Mouse (Mus musculus) heart, adult 18-20 months (tissue): ENCODE results near the gene Pspn. TPM values are rescaled to one million over a fixed set of nuclear protein-coding genes. Genes with fewer than 3 reads are reported as not detected.

Experiments used
- DNase-seq, 2 experiments: peaks; one replicate each; pipeline ENCODE4 v3.0.0; 2021 to 2022; ENCODE audit warnings: mixed read lengths in 1 of 2
- total RNA-seq, 2 experiments: library from RNA; stranded (reverse); gene quantifications; 2 replicates each; pipeline ENCODE4 v1.2.3; 2021

Pspn gene
- total RNA-seq, 2 experiments from 2014 or later: not detected

- DNase-seq: no peak
Observed at GRCm38 (mm10) chr17:56962642-56963405, 37.0 kb downstream of the Pspn start.

- no peak for DNase-seq
Observed at GRCm38 (mm10) chr17:56961880-56962279, 37.9 kb downstream of the Pspn start.

- DNase-seq: no peak
Observed at GRCm38 (mm10) chr17:56958667-56959066, 41.2 kb downstream of the Pspn start.

GRCm38 (mm10) chr17:56957763-56958429 is 41.9 kb downstream of the Pspn start:
- peak in 1 of 2 experiments; percentile 15 for DNase-seq

- no peak for DNase-seq
Observed at GRCm38 (mm10) chr17:56954871-56955270, 44.9 kb downstream of the Pspn start.

GRCm38 (mm10) chr17:56952639-56953038 is 47.2 kb downstream of the Pspn start:
- no peak for DNase-seq

- DNase-seq: peak; percentile 48 to 82
Observed at GRCm38 (mm10) chr17:56950915-56951314, 48.9 kb downstream of the Pspn start.

Other genes with a start within 250 kb of the Pspn start
- gene Nrtn, start 242.5 kb downstream of the Pspn start, total RNA-seq: 10 to 100 TPM; 25.1 to 32.1 TPM
- 10 to 100 TPM; 15.3 to 16.1 TPM for gene Dus3l, start 235.3 kb downstream of the Pspn start, total RNA-seq
- under 1 TPM in 1 of 2 experiments, not detected in 1; 0.32 TPM for gene Prr22, start 229.8 kb downstream of the Pspn start, total RNA-seq
- 1 to 10 TPM; 2.5 to 3.1 TPM for gene Rfx2, start 169.0 kb downstream of the Pspn start, total RNA-seq
- not detected for gene Acsbg2, start 125.6 kb downstream of the Pspn start, total RNA-seq
- not detected for gene 1700061G19Rik, start 124.5 kb downstream of the Pspn start, total RNA-seq
- 10 to 100 TPM; 24.3 to 25.9 TPM for gene Mllt1, start 64.6 kb downstream of the Pspn start, total RNA-seq
- gene Acer1, start 17.9 kb downstream of the Pspn start, total RNA-seq: not detected
- gene Clpp, start 9.7 kb downstream of the Pspn start, total RNA-seq: 10 to 100 TPM; 80.9 to 83.1 TPM
- gene Alkbh7, start 2.7 kb downstream of the Pspn start, total RNA-seq: 10 to 100 TPM; 72.4 to 78.0 TPM
- 10 to 100 TPM; 22.6 to 23.0 TPM for gene Gtf2f1, start 11.3 kb upstream of the Pspn start, total RNA-seq
- not detected for gene Gm17949, start 11.5 kb upstream of the Pspn start, total RNA-seq
- gene Khsrp, start 31.5 kb upstream of the Pspn start, total RNA-seq: 10 to 100 TPM; 38.3 to 42.5 TPM
- gene Slc25a41, start 41.6 kb upstream of the Pspn start, total RNA-seq: not detected
- under 1 TPM in 1 of 2 experiments, not detected in 1; 0.95 TPM for gene Crb3, start 59.1 kb upstream of the Pspn start, total RNA-seq
- 10 to 100 TPM; 58.9 to 62.5 TPM for gene Slc25a23, start 59.8 kb upstream of the Pspn start, total RNA-seq
- 1 to 10 TPM in 1 of 2 experiments, under 1 TPM in 1; 0.60 to 3.0 TPM for gene Dennd1c, start 78.5 kb upstream of the Pspn start, total RNA-seq
- 1 to 10 TPM; 1.2 to 1.6 TPM for gene Tubb4a, start 87.8 kb upstream of the Pspn start, total RNA-seq
- under 1 TPM in 1 of 2 experiments, not detected in 1; 0.51 TPM for gene Tnfsf9, start 105.3 kb upstream of the Pspn start, total RNA-seq
- not detected for gene Cd70, start 149.8 kb upstream of the Pspn start, total RNA-seq
- gene Tnfsf14, start 194.2 kb upstream of the Pspn start, total RNA-seq: under 1 TPM in 1 of 2 experiments, not detected in 1; 0.36 TPM
- 100 to 1,000 TPM in 1 of 2 experiments, 10 to 100 TPM in 1; 69.5 to 194 TPM for gene C3, start 228.1 kb upstream of the Pspn start, total RNA-seq
- 10 to 100 TPM; 24.4 to 30.0 TPM for gene Gpr108, start 248.4 kb upstream of the Pspn start, total RNA-seq
- 100 to 1,000 TPM; 106 to 109 TPM for gene Trip10, start 249.4 kb upstream of the Pspn start, total RNA-seq